Mouse (Mus musculus) liver, adult 2 months (tissue): ENCODE data around the gene Dstyk. TPM values are rescaled to one million over a fixed set of nuclear protein-coding genes. Genes with fewer than 3 reads are reported as not detected.

Experiments
- DNase-seq: peaks from one replicate; pipeline ENCODE4 v3.0.0-alpha.2; 2011; ENCODE audit warnings: low read depth, low spot score; ENCODE audit errors: extremely low read depth
- H3K27ac ChIP-seq: fragments of 200-500 bp; replicated peaks from 2 replicates; pipeline ENCODE4 v1.5.1; 2012; ENCODE audit warnings: low read depth, mild to moderate bottlenecking, control low read depth, inconsistent platforms, low read length; ENCODE audit not compliant: insufficient read depth
- H3K27me3 ChIP-seq: fragments of 200-500 bp; 2 replicates; pipeline ENCODE4 v1.6.1; 2012; ENCODE audit warnings: mild to moderate bottlenecking, moderate library complexity, low read length, inconsistent platforms; ENCODE audit not compliant: control insufficient read depth, insufficient read depth
- H3K36me3 ChIP-seq: fragments of 200-500 bp; 2 replicates; pipeline ENCODE4 v1.6.1; 2012; ENCODE audit warnings: low read length, inconsistent platforms; ENCODE audit not compliant: control insufficient read depth, insufficient read depth
- H3K4me1 ChIP-seq: fragments of 200-500 bp; 2 replicates; pipeline ENCODE4 v1.6.1; 2011; ENCODE audit warnings: low read length; ENCODE audit not compliant: control insufficient read depth, insufficient read depth
- H3K4me3 ChIP-seq: fragments of 200-500 bp; 2 replicates; pipeline ENCODE4 v1.5.1; 2011; ENCODE audit warnings: low read depth, mild to moderate bottlenecking, control low read depth, low read length, moderate library complexity; ENCODE audit not compliant: insufficient read depth
- H3K79me2 ChIP-seq: fragments of 200-500 bp; 2 replicates; pipeline ENCODE4 v1.6.1; 2012; ENCODE audit warnings: inconsistent platforms, mild to moderate bottlenecking, low read length, moderate library complexity; ENCODE audit not compliant: control insufficient read depth, insufficient read depth
- H3K9ac ChIP-seq: fragments of 200-500 bp; 2 replicates; pipeline ENCODE4 v1.6.1; 2012; ENCODE audit warnings: low read depth, mild to moderate bottlenecking, control low read depth, inconsistent platforms, low read length
- CTCF ChIP-seq: fragments of 200-500 bp; IDR thresholded peaks from 2 replicates; pipeline ENCODE4 v1.5.1; 2011; ENCODE audit warnings: low read depth, low read length, control low read depth
- POLR2A ChIP-seq: fragments of 200-500 bp; IDR thresholded peaks from 2 replicates; pipeline ENCODE4 v1.6.1; 2011; ENCODE audit warnings: low read length, control low read depth; ENCODE audit not compliant: insufficient read depth; ENCODE audit errors: extremely low read depth
- WGBS: fragments of 180-500 bp; shearing (Covaris S2); methylation state at CpG from one replicate; pipeline ENCODE4 v1.1.7; 2018; 5-methylcytosine and 5-hydroxymethylcytosine counted together
- polyA plus RNA-seq: library from polyadenylated mRNA; depleted of rRNA; stranded (reverse); fragments of >200 nt; gene quantifications from 2 replicates; pipeline ENCODE4 v1.2.3, GENCODE M21; 2012
- total RNA-seq: library from RNA; depleted of rRNA; stranded (reverse); fragments of >200 nt; gene quantifications from 2 replicates; pipeline ENCODE4 v1.2.3, GENCODE M21; 2014

Dstyk gene
- total and polyA plus RNA-seq, 2 experiments, result 4.1 to 8.9 TPM

DNA sequence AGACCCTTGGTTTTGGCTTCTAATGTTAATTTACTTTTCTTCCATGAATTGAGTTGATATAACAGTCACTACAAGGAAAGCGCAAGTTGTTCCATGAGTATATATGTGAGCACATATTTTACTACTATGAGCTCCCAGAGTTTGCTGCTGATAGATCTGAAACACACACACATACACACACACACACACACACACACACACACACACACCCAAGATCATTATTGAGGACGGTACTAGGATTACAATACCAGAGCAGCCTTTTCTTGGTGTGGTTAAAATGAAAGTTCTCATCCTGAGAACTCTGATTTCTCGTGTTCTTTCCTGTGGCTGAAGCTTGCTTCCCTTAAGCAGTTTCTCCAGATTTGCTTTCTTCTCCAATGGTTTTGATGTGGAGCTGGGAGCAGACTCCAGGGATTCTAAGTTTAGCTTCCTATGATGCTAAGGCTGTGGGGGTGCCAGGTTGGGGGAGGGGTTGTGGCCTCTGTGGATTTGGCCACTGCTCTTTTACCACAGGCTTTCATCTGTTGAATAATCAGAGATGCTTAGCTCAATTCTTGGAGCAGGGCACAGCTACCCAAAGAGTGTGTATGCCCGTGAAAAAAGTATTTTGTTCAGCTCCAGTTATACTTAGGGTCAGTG lies 19.1 kb downstream of the Dstyk start:
- H3K27ac ChIP-seq, result no peak overlapping the region
- no peaks in the 10 kb centered on the region; the same call in 1 of the 2 replicates for H3K4me1 ChIP-seq
- TF ChIP-seq CTCF, result no peak
- no peak for TF ChIP-seq POLR2A
- no peak overlapping the region for H3K4me3 ChIP-seq
- H3K36me3 ChIP-seq, result peaks cover 17% of the 10 kb centered on the region
- DNase-seq, result no peak
- whole genome bisulfite sequencing, result 73% methylated on average over 4 of the region's 4 CpGs
- no peaks in the 10 kb centered on the region for H3K27me3 ChIP-seq
- H3K79me2 ChIP-seq, result peaks cover 3% of the 10 kb centered on the region; the same call in 1 of the 2 replicates
- no peak overlapping the region for H3K9ac ChIP-seq

GRCm38 (mm10) chr1:132436960-132437359 lies 19.6 kb downstream of the Dstyk start:
- Histone ChIP-seq H3K79me2 (peaks cover 3% of the 10 kb centered on the region; the same call in 1 of the 2 replicates), H3K4me1 (no peaks in the 10 kb centered on the region; the same call in 1 of the 2 replicates), H3K27ac (no peak overlapping the region), H3K9ac (no peak overlapping the region), H3K36me3 (peaks cover 17% of the 10 kb centered on the region), H3K4me3 (no peak overlapping the region), H3K27me3 (no peaks in the 10 kb centered on the region)
- 78% methylated on average over 1 of the region's 1 CpGs for WGBS
- TF ChIP-seq POLR2A, result no peak
- TF ChIP-seq CTCF, result no peak
- DNase-seq, result no peak

GRCm38 (mm10) chr1:132437389-132437788 lies 20.0 kb downstream of the Dstyk start:
- H3K36me3 ChIP-seq, result peaks cover 17% of the 10 kb centered on the region
- 0 out of 2 replicates have a peak, but pooled peaks cover 3% of the 10 kb centered on the region for H3K79me2 ChIP-seq
- H3K4me3 ChIP-seq, result no peak overlapping the region
- H3K27me3 ChIP-seq, result no peaks in the 10 kb centered on the region
- WGBS, result 91% methylated on average over 5 of the region's 5 CpGs
- H3K27ac ChIP-seq, result no peak overlapping the region
- no peak overlapping the region for H3K9ac ChIP-seq
- TF ChIP-seq CTCF, result no peak
- TF ChIP-seq POLR2A, result no peak
- DNase-seq, result no peak
- H3K4me1 ChIP-seq, result no peaks in the 10 kb centered on the region; the same call in 1 of the 2 replicates

GRCm38 (mm10) chr1:132440896-132441435 lies 23.6 kb downstream of the Dstyk start:
- H3K4me3 ChIP-seq, result no peak overlapping the region
- DNase-seq, result no peak
- WGBS, result 95% methylated on average over 1 of the region's 1 CpGs
- H3K36me3 ChIP-seq, result peaks cover 14% of the 10 kb centered on the region
- H3K79me2 ChIP-seq, result no peaks in the 10 kb centered on the region
- H3K9ac ChIP-seq, result no peak overlapping the region
- H3K4me1 ChIP-seq, result no peaks in the 10 kb centered on the region; the same call in 1 of the 2 replicates
- no peaks in the 10 kb centered on the region for H3K27me3 ChIP-seq
- no peak overlapping the region for H3K27ac ChIP-seq
- peak; percentile 29; the same call in 1 of the 2 replicates for TF ChIP-seq CTCF
- TF ChIP-seq POLR2A, result no peak

GRCm38 (mm10) chr1:132449742-132450141 lies 32.4 kb downstream of the Dstyk start:
- WGBS, result 88% methylated on average over 7 of the region's 7 CpGs
- no peaks in the 10 kb centered on the region; the same call in 1 of the 2 replicates for H3K79me2 ChIP-seq
- DNase-seq, result no peak
- H3K9ac ChIP-seq, result no peak overlapping the region
- H3K27me3 ChIP-seq, result no peaks in the 10 kb centered on the region
- no peak overlapping the region for H3K4me3 ChIP-seq
- H3K4me1 ChIP-seq, result no peaks in the 10 kb centered on the region
- TF ChIP-seq POLR2A (no peak), CTCF (no peak)
- no peak overlapping the region for H3K27ac ChIP-seq
- H3K36me3 ChIP-seq, result peaks cover 30% of the 10 kb centered on the region

- H3K27me3 ChIP-seq, result no peaks in the 10 kb centered on the region
- no peak for TF ChIP-seq CTCF
- TF ChIP-seq POLR2A, result no peak
- H3K79me2 ChIP-seq, result no peaks in the 10 kb centered on the region
- DNase-seq, result no peak
- no peak overlapping the region for H3K9ac ChIP-seq
- H3K27ac ChIP-seq, result no peak overlapping the region
- no peaks in the 10 kb centered on the region for H3K4me1 ChIP-seq
- H3K36me3 ChIP-seq, result peaks cover 42% of the 10 kb centered on the region
- no peak overlapping the region for H3K4me3 ChIP-seq
- WGBS, result 90% methylated on average over 5 of the region's 5 CpGs
Measured at GRCm38 (mm10) chr1:132464651-132465050, 47.3 kb downstream of the Dstyk start.
